Mouse (Mus musculus): ENCODE results near the gene Celsr1.

DNA sequence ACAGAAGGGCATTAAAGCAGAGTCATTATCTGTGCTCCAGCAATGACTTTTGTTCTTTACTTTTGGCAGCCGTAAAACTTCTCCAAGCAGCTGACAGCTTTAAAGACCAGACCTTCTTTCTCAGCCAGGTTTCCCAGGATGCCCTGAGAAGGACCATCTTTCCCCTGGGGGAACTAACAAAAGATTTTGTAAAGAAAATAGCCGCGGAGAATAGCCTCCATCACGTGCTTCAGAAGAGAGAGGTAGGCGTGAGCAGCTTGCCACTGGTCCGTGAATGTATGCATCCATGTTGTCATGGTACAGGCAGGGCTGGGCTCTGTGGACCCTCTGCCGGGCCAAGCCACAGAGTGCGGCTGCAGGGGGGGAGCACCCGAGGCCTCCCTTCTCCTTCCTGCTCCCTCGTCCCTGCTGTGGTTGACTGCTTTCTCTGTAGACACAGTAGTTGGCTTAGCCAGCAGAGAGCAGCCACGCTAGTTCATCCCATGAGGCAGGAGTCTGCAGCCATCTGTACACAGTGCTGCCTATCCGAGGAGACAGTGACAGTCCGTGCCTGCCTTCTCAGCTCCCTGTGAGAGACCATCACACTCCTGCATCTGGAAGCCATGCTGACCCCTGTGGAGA lies 141.0 kb downstream of the Celsr1 start:
- TF ChIP-seq CTCF (IDR thresholded peaks at IDR 0.05; ENCODE audit: low read depth, low read length) (no peak), POLR2A (IDR thresholded peaks at IDR 0.05; ENCODE audit: extremely low read depth, insufficient read depth, low read length) (no peak)
